Mouse (Mus musculus) liver, postnatal 0 days (tissue): ENCODE data around the gene Jmy. TPM values are rescaled to one million over a fixed set of nuclear protein-coding genes. Genes with fewer than 3 reads are reported as not detected.

Experiments
- ATAC-seq: fragments of 200-750 bp; cut with Nextera tagmentation; 2 replicates; pipeline ENCODE4 v1.8.0; 2017; ENCODE audit warnings: mild to moderate bottlenecking, moderate library complexity
- DNase-seq: peaks from one replicate; pipeline ENCODE4 v3.0.0-alpha.2; 2016
- H3K27ac ChIP-seq: fragments of 300-500 bp; sonication (generic); 2 replicates; pipeline ENCODE4 v1.5.1; 2014; ENCODE audit warnings: antibody characterized with exemption, moderate library complexity, mild to moderate bottlenecking, low read depth
- H3K27me3 ChIP-seq: fragments of 300-500 bp; sonication (generic); 2 replicates; pipeline ENCODE4 v1.6.1; 2014; ENCODE audit warnings: low read length, control low read depth, mixed read lengths; ENCODE audit not compliant: insufficient read depth
- H3K36me3 ChIP-seq: fragments of 300-500 bp; sonication (generic); replicated peaks from 2 replicates; pipeline ENCODE4 v1.6.1; 2014; ENCODE audit warnings: mild to moderate bottlenecking, control low read depth, low read length, moderate library complexity, mixed read lengths; ENCODE audit not compliant: insufficient read depth
- H3K4me1 ChIP-seq: fragments of 300-500 bp; sonication (generic); 2 replicates; pipeline ENCODE4 v1.6.1; 2014; ENCODE audit warnings: antibody characterized with exemption, mild to moderate bottlenecking, control low read depth; ENCODE audit not compliant: insufficient read depth
- H3K4me2 ChIP-seq: fragments of 300-500 bp; sonication (generic); 2 replicates; pipeline ENCODE4 v1.6.1; 2014; ENCODE audit warnings: low read depth, mild to moderate bottlenecking, low read length, moderate library complexity, mixed read lengths
- H3K4me3 ChIP-seq: fragments of 300-500 bp; sonication (generic); 2 replicates; pipeline ENCODE4 v1.5.1; 2014; ENCODE audit warnings: low read depth, low read length
- H3K9ac ChIP-seq: fragments of 300-500 bp; sonication (generic); replicated peaks from 2 replicates; pipeline ENCODE4 v1.6.1; 2014; ENCODE audit warnings: mild to moderate bottlenecking, moderate library complexity
- H3K9me3 ChIP-seq: fragments of 300-500 bp; sonication (generic); 2 replicates; pipeline ENCODE4 v1.6.1; 2016; ENCODE audit warnings: mild to moderate bottlenecking, control low read depth, low read length, mixed read lengths
- CTCF ChIP-seq: sonication (generic); IDR thresholded peaks from 2 replicates; pipeline ENCODE4 v1.5.1; 2016; ENCODE audit warnings: antibody characterized with exemption, low read depth
- EP300 ChIP-seq: IDR thresholded peaks from 2 replicates; pipeline ENCODE4 v1.6.1; 2016; ENCODE audit warnings: antibody characterized with exemption, low read depth, mild to moderate bottlenecking
- WGBS: fragments of 180-500 bp; shearing (Covaris S2); extraction: QIAGEN DNeasy Blood & Tissue Kit; methylation state at CpG from one replicate; pipeline ENCODE4 v1.1.7; 2014; ENCODE audit not compliant: insufficient replicate concordance; 5-methylcytosine and 5-hydroxymethylcytosine counted together
- polyA plus RNA-seq: library from polyadenylated mRNA; unstranded; fragments of >200 nt; fragmentation: Nextera tagmentation; extraction: Ambion mirVana; gene quantifications from 2 replicates; pipeline ENCODE4 v1.2.1, GENCODE M21; 2015

Gene Jmy
- polyA plus RNA-seq, 1 experiment from 2014 or later, result 2.8 TPM

DNA sequence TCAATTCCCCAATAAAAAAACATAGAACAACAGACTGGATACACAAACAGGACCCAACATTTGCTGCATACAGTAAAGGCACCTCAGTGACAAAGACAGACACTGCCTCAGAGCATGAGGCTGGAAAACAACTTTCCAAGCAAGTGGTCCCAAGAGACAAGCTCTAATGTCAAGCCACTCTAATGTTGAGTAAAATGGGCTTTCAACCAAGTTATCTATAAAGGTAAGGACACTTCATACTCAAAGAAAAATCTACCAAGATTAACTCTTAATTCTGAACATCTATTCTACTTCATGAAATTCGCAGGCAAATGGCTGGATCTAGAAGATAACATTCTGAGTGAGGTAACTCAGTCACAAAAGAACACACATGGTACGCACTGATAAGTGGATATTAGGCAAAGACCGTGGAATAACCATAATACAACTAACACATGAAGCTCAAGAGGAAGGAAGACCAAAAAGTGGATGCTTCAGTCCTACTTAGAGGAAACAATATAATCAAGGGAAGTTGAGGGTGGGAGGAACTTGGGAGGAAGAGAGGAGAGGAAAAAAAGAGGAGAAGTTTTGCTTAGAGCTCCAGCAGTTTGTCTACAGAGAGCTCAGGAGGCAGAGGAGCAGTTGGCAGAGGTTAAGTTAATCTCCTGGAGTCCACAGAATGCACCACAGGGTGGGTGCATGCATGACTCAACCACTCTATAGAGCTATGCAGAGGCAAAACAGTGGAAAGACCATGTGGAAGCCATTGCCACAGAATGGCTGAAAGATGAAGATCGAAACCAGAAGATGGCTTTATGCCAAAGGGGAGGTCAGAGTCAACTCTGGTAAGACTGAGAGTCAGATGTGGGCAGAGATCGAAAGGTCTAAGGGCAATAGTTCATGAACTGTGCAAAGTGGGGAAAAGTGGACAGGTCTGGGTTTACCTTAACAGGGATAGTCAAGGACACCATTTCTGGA, 71.4 kb downstream of the Jmy start:
- H3K9me3 ChIP-seq, result no peaks in the 10 kb centered on the region
- peaks cover 26% of the 10 kb centered on the region for H3K4me1 ChIP-seq
- no peaks in the 10 kb centered on the region for H3K36me3 ChIP-seq
- peak overlapping the region; percentile 43; the same call in 1 of the 2 replicates for H3K9ac ChIP-seq
- H3K27ac ChIP-seq, result peak overlapping the region; percentile 90
- WGBS, result 45% methylated on average over 5 of the region's 5 CpGs
- no peaks in the 10 kb centered on the region for H3K27me3 ChIP-seq
- H3K4me2 ChIP-seq, result peak overlapping the region; percentile 50
- H3K4me3 ChIP-seq, result no peak overlapping the region
- ATAC-seq (peak; percentile 93), DNase-seq (peak; percentile 63)
- peak; percentile 97 for TF ChIP-seq EP300
- no peak for TF ChIP-seq CTCF

- no peak overlapping the region for H3K27ac ChIP-seq
- no peak for DNase-seq
- H3K27me3 ChIP-seq, result no peaks in the 10 kb centered on the region
- ATAC-seq, result no peak
- WGBS, result 74% methylated on average over 2 of the region's 2 CpGs
- H3K9ac ChIP-seq, result no peak overlapping the region
- H3K9me3 ChIP-seq, result no peaks in the 10 kb centered on the region
- H3K4me3 ChIP-seq, result no peak overlapping the region
- H3K4me1 ChIP-seq, result peaks cover 7% of the 10 kb centered on the region
- no peak for TF ChIP-seq EP300
- no peak for TF ChIP-seq CTCF
- no peak overlapping the region for H3K4me2 ChIP-seq
- H3K36me3 ChIP-seq, result no peaks in the 10 kb centered on the region
These were observed 76.4 kb downstream of the Jmy start for GRCm38 (mm10) chr13:93423224-93423623.

- H3K9ac ChIP-seq, result no peak overlapping the region
- 78% methylated on average over 2 of the region's 2 CpGs for WGBS
- TF ChIP-seq EP300, result no peak
- TF ChIP-seq CTCF, result no peak
- no peak for ATAC-seq
- H3K4me1 ChIP-seq, result no peaks in the 10 kb centered on the region
- H3K36me3 ChIP-seq, result no peaks in the 10 kb centered on the region
- H3K27ac ChIP-seq, result no peak overlapping the region
- H3K9me3 ChIP-seq, result no peaks in the 10 kb centered on the region
- H3K4me3 ChIP-seq, result no peak overlapping the region
- no peak for DNase-seq
- no peaks in the 10 kb centered on the region for H3K27me3 ChIP-seq
- H3K4me2 ChIP-seq, result no peak overlapping the region
These were observed 79.8 kb downstream of the Jmy start for GRCm38 (mm10) chr13:93419779-93420178.

- H3K4me1 ChIP-seq, result no peaks in the 10 kb centered on the region
- no peak for ATAC-seq
- 82% methylated on average over 2 of the region's 2 CpGs for WGBS
These were observed 81.3 kb downstream of the Jmy start for GRCm38 (mm10) chr13:93418292-93418691.

DNA sequence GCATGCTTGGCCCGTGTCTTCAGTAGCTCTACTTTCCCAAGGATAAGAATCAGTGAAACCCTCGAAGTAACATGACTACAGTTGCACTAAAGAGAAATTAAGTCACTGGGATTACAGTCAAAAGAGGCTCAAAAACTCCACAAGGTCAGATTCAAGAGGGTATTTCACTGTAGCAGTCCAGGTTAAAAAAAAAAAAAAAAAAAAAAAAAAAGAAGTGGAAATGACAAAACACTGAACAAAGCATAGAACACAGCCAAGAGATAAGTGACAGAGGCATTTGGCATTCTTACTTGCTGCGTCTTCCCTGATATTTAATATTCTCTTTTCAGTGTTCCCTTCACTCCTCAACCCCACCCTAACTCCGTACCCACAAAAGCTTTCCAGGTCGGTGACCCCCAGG, 84.6 kb downstream of the Jmy start:
- no peaks in the 10 kb centered on the region for H3K9me3 ChIP-seq
- H3K4me2 ChIP-seq, result no peak overlapping the region
- ATAC-seq, result no peak
- TF ChIP-seq CTCF (no peak), EP300 (no peak)
- no peaks in the 10 kb centered on the region for H3K36me3 ChIP-seq
- H3K27me3 ChIP-seq, result no peaks in the 10 kb centered on the region
- 76% methylated on average over 5 of the region's 5 CpGs for WGBS
- H3K9ac ChIP-seq, result no peak overlapping the region
- no peaks in the 10 kb centered on the region for H3K4me1 ChIP-seq
- H3K27ac ChIP-seq, result no peak overlapping the region
- no peak for DNase-seq
- no peak overlapping the region for H3K4me3 ChIP-seq

More at GRCm38 (mm10) chr13:93418292-93418691, 81.3 kb downstream of the Jmy start:
- Histone ChIP-seq H3K27me3 (no peaks in the 10 kb centered on the region), H3K4me2 (no peak overlapping the region), H3K9me3 (no peaks in the 10 kb centered on the region), H3K9ac (no peak overlapping the region), H3K4me3 (no peak overlapping the region), H3K36me3 (no peaks in the 10 kb centered on the region), H3K27ac (no peak overlapping the region)
- TF ChIP-seq CTCF (no peak), EP300 (no peak)
- DNase-seq, result no peak

DNA sequence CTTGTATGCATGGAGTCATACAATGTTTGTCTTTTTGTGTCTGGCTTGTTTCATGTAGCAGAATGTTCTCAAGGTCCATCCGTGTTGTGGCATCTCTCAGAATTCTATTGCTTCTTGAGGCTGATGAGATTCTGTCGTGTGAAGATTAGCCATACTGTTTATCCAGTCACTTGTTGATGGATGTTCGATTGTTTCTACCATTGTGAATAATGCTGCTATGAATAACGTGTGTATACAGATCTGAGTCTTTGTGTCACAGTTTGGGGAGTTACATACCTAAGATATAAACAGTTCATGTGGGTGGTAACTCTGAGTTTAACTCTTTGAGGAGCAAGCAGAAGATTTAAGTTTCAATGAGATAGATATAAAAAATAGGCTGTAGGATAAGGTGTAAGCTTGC, 89.3 kb downstream of the Jmy start:
- Histone ChIP-seq H3K4me3 (no peak overlapping the region), H3K4me2 (no peak overlapping the region), H3K4me1 (no peaks in the 10 kb centered on the region), H3K9ac (no peak overlapping the region), H3K27ac (no peak overlapping the region), H3K36me3 (no peaks in the 10 kb centered on the region), H3K27me3 (no peaks in the 10 kb centered on the region), H3K9me3 (no peaks in the 10 kb centered on the region)
- WGBS, result 79% methylated on average over 4 of the region's 4 CpGs
- TF ChIP-seq CTCF, result no peak
- TF ChIP-seq EP300, result no peak
- no peak for ATAC-seq
- no peak for DNase-seq
